Mouse (Mus musculus): ENCODE data around the gene Myo3b. TPM values are rescaled to one million over a fixed set of nuclear protein-coding genes. Genes with fewer than 3 reads are reported as not detected.

Myo3b gene
- polyA plus RNA-seq, 2 experiments: not detected

DNA sequence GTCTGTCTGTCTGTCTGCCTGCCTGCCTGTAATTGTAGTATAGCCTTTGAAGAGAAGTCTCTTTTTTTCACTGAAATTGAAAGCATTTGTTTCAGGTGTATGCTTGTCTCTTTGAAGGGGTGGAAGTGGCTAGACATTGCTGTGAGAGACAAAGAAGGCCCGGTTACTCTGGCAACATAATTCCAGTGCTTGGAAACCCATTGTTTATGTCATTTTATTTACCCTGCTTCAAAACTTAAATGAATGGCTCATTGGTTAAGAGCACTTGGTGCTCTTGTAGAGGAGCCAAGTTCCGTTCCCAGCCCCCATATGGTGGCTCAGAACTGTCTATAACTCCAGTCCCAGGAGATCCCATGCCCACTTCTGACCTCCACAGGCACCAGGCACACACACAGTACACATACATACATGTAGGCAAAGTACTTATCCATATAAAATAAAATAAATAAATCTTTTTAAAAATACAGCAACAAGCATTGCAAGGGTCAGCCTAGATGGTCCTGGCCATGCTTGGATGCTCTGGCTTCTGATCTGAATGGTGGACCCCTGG, 221.8 kb downstream of the Myo3b start:
- ATAC-seq (ENCODE audit: insufficient read depth): no peak
- DNase-seq (ENCODE audit: low read depth in 3 of 3, low spot score in 3 of 3): no peak

DNA sequence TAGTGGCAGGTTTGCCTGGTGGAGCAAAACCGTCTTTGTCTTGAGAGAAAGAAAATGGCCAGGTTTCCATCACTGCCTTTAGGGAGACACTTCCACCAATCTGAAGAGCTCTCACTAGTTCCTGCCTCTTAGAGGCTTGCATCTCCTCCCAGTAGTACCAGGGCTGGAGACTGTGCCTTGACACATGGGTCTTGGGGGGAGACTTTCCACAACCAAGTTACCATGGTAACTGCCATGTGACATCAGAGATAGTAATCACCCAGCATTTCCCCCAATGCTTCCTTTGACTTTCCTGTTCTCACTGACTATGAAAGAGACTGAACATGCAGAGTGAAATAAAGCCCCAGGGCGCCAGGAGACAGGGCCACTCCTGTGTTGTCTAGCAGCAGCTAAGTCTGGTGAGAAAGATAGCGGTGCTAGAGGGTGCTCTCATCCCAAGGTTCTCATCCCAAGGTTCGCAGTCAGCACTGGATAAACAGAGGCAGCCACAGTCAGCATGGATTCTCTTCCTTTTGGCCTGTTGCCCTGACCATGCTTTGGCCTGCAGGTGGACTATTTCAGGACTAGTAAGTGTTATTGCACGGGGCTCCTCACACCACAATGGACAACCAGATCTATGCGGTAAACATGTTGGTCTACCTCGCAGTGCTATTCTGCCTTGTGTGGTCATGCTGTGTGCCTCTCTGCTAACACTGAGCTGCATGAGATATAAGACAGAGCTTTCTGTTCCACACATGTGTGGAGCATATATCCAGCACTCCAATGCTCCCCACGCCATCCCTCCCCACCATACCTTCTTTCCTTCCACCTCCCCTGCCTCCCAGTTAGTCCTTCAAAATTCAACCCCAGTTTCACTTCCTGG, 223.0 kb downstream of the Myo3b start:
- DNase-seq (ENCODE audit: low read depth in 3 of 3, low spot score in 3 of 3): no peak
- H3K4me2 ChIP-seq (ENCODE audit: low read depth): no peak overlapping the region

More for the DNA sequence above, 221.8 kb downstream of the Myo3b start:
- 57% methylated on average over 2 of the region's 2 CpGs for WGBS (ENCODE audit: insufficient replicate concordance)
- H3K9me3 ChIP-seq (ENCODE audit: control insufficient read depth, low read length): no peaks in the 10 kb centered on the region
- no peaks in the 10 kb centered on the region for H3K27me3 ChIP-seq (ENCODE audit: control insufficient read depth, insufficient read depth, low read length)
- no peak overlapping the region for H3K4me3 ChIP-seq (ENCODE audit: insufficient read depth in 1 of 2, low read depth in 2 of 2, low read length in 2 of 2)
- H3K36me3 ChIP-seq (replicated peaks; ENCODE audit: control insufficient read depth, insufficient read depth, low read depth): no peaks in the 10 kb centered on the region
- no peak overlapping the region for H3K9ac ChIP-seq (replicated peaks)
- H3K27ac ChIP-seq: no peak overlapping the region
- TF ChIP-seq EP300 (IDR thresholded peaks at IDR 0.05; ENCODE audit: low read depth): no peak
- no peak for TF ChIP-seq CTCF (IDR thresholded peaks at IDR 0.05; ENCODE audit: low read depth)
- no peaks in the 10 kb centered on the region for H3K4me1 ChIP-seq (replicated peaks; ENCODE audit: control insufficient read depth in 2 of 2, insufficient read depth in 2 of 2, low read length in 1 of 2)
- no peak overlapping the region for H3K4me2 ChIP-seq (ENCODE audit: low read depth)

DNA sequence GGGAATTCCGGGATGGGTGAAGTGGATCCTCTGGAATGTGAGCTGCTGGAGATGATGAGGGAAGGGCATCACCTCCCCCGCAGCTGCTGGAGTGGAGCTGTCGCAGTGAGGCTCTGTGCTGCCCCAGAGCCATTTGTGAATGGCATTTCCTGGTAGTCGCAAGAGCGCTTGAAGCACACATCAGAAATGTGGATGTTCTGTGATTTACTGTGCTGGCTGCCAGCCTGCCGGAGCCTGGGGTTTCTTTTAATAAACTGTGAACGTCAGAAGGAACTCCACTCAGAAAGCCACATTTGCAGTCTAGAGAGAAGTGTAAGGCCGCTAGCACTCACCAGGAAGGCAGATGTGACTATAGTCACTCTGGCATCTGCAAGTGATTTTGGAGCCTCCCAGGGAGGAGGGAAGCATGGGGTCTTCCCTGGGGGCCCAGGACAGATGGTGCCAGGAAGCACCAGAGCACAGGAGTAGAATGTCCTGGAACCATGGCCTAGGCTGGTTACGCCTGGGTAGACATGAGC, 223.7 kb downstream of the Myo3b start:
- no peak overlapping the region for H3K27ac ChIP-seq
- no peak for DNase-seq (ENCODE audit: low read depth in 3 of 3, low spot score in 3 of 3)
- H3K4me3 ChIP-seq (ENCODE audit: insufficient read depth in 1 of 2, low read depth in 2 of 2, low read length in 2 of 2): no peak overlapping the region

More for the DNA sequence above, 223.0 kb downstream of the Myo3b start:
- Histone ChIP-seq H3K36me3 (replicated peaks; ENCODE audit: control insufficient read depth, insufficient read depth, low read depth) (no peaks in the 10 kb centered on the region), H3K4me3 (ENCODE audit: insufficient read depth in 1 of 2, low read depth in 2 of 2, low read length in 2 of 2) (no peak overlapping the region), H3K27ac (no peak overlapping the region), H3K9me3 (ENCODE audit: control insufficient read depth, low read length) (no peaks in the 10 kb centered on the region), H3K9ac (replicated peaks) (no peak overlapping the region), H3K4me1 (replicated peaks; ENCODE audit: control insufficient read depth in 2 of 2, insufficient read depth in 2 of 2, low read length in 1 of 2) (no peaks in the 10 kb centered on the region), H3K27me3 (ENCODE audit: control insufficient read depth, insufficient read depth, low read length) (no peaks in the 10 kb centered on the region)
- 28% methylated on average over 8 of the region's 8 CpGs for whole genome bisulfite sequencing (ENCODE audit: insufficient replicate concordance)
- no peak for ATAC-seq (ENCODE audit: insufficient read depth)
- TF ChIP-seq CTCF (IDR thresholded peaks at IDR 0.05; ENCODE audit: low read depth): no peak
- no peak for TF ChIP-seq EP300 (IDR thresholded peaks at IDR 0.05; ENCODE audit: low read depth)

DNA sequence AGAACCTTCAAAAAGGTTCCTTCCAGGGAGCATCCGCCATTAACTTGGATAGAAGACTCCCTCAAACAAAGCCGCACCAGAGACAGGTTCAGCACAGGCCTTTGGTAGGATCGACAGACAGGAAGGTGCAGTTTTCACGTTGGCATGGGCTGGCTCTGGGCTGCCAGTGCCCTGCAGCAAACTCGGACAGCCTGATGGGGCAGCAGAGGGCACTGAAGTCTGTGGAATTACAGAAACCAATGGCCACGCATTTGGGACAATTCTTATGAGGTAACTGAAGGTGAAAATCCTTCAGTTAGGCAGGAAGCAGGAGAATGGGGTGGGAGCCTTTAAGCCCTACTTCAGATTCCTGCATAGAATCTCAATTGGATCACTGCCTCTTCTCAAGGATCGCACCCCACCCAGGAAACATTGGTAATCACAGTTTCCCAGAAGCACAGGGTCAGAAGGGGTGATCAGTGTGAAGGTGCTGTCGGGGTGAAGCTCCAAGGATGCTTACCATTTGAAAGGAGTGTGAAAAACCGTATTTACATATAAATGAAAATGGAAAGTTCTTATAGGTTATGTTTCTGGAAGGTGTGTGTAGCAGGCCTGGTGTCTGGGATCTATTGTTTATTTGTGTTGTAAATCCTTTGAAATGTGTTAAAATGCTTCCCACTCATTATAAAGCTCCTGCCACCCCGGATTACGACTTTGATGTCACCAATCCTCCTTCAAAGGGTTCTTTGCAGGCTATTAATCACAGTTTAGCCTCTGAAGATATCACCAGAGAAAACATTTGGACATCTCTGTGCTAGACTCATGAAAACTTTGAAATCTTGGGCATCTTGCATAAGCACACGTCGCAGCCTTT, 239.7 kb downstream of the Myo3b start:
- H3K4me2 ChIP-seq (ENCODE audit: low read depth): no peak overlapping the region
- H3K4me1 ChIP-seq (replicated peaks; ENCODE audit: control insufficient read depth in 2 of 2, insufficient read depth in 2 of 2, low read length in 1 of 2): no peaks in the 10 kb centered on the region
- H3K9me3 ChIP-seq (ENCODE audit: control insufficient read depth, low read length): no peaks in the 10 kb centered on the region
- no peak for ATAC-seq (ENCODE audit: insufficient read depth)
- no peaks in the 10 kb centered on the region for H3K36me3 ChIP-seq (replicated peaks; ENCODE audit: control insufficient read depth, insufficient read depth, low read depth)
- H3K4me3 ChIP-seq (ENCODE audit: insufficient read depth in 1 of 2, low read depth in 2 of 2, low read length in 2 of 2): no peak overlapping the region
- no peak for DNase-seq (ENCODE audit: low read depth in 3 of 3, low spot score in 3 of 3)
- TF ChIP-seq EP300 (IDR thresholded peaks at IDR 0.05; ENCODE audit: low read depth) (no peak), CTCF (IDR thresholded peaks at IDR 0.05; ENCODE audit: low read depth) (peak; percentile 25; the same call in 1 of the 2 replicates)
- no peak overlapping the region for H3K27ac ChIP-seq
- no peaks in the 10 kb centered on the region for H3K27me3 ChIP-seq (ENCODE audit: control insufficient read depth, insufficient read depth, low read length)
- WGBS (ENCODE audit: insufficient replicate concordance): 20% methylated on average over 13 of the region's 13 CpGs
- H3K9ac ChIP-seq (replicated peaks): no peak overlapping the region

More for the DNA sequence above, 223.7 kb downstream of the Myo3b start:
- no peaks in the 10 kb centered on the region for H3K4me1 ChIP-seq (replicated peaks; ENCODE audit: control insufficient read depth in 2 of 2, insufficient read depth in 2 of 2, low read length in 1 of 2)
- TF ChIP-seq EP300 (IDR thresholded peaks at IDR 0.05; ENCODE audit: low read depth): no peak
- TF ChIP-seq CTCF (IDR thresholded peaks at IDR 0.05; ENCODE audit: low read depth): no peak
- H3K36me3 ChIP-seq (replicated peaks; ENCODE audit: control insufficient read depth, insufficient read depth, low read depth): no peaks in the 10 kb centered on the region
- H3K9me3 ChIP-seq (ENCODE audit: control insufficient read depth, low read length): no peaks in the 10 kb centered on the region
- no peak overlapping the region for H3K9ac ChIP-seq (replicated peaks)
- ATAC-seq (ENCODE audit: insufficient read depth): no peak
- no peaks in the 10 kb centered on the region for H3K27me3 ChIP-seq (ENCODE audit: control insufficient read depth, insufficient read depth, low read length)
- H3K4me2 ChIP-seq (ENCODE audit: low read depth): no peak overlapping the region
- WGBS (ENCODE audit: insufficient replicate concordance): 22% methylated on average over 9 of the region's 9 CpGs

Data from liver, embryonic 14.5 days (tissue).